Mouse (Mus musculus) intestine, embryonic 16.5 days (tissue): ENCODE measurements around the gene Armc9. TPM values are rescaled to one million over a fixed set of nuclear protein-coding genes. Genes with fewer than 3 reads are reported as not detected.

Experiments
- ATAC-seq: fragments of 200-750 bp; cut with Nextera tagmentation; 2 replicates; pipeline ENCODE4 v1.8.0; 2017; ENCODE audit warnings: moderate TSS enrichment, moderate library complexity
- H3K27ac ChIP-seq: fragments of 300-500 bp; sonication (generic); 2 replicates; pipeline ENCODE4 v1.5.1; 2014; ENCODE audit warnings: mild to moderate bottlenecking, low read length
- H3K27me3 ChIP-seq: fragments of 300-500 bp; sonication (generic); replicated peaks from 2 replicates; pipeline ENCODE4 v1.6.1; 2014; ENCODE audit warnings: low read length, control low read depth, mixed read lengths; ENCODE audit not compliant: control insufficient read depth, insufficient read depth
- H3K36me3 ChIP-seq: fragments of 300-500 bp; sonication (generic); 2 replicates; pipeline ENCODE4 v1.6.1; 2014; ENCODE audit warnings: low read length, control low read depth; ENCODE audit not compliant: control insufficient read depth, insufficient read depth
- H3K4me1 ChIP-seq: fragments of 300-500 bp; sonication (generic); 2 replicates; pipeline ENCODE4 v1.6.1; 2014; ENCODE audit warnings: low read length, control low read depth, mixed read lengths; ENCODE audit not compliant: control insufficient read depth, insufficient read depth
- H3K4me2 ChIP-seq: fragments of 300-500 bp; sonication (generic); 2 replicates; pipeline ENCODE4 v1.6.1; 2014; ENCODE audit warnings: low read depth, low read length, control low read depth
- H3K4me3 ChIP-seq: fragments of 300-500 bp; sonication (generic); 2 replicates; pipeline ENCODE4 v1.5.1; 2014; ENCODE audit warnings: mild to moderate bottlenecking, low read length
- H3K9ac ChIP-seq: fragments of 300-500 bp; sonication (generic); 2 replicates; pipeline ENCODE4 v1.6.1; 2014; ENCODE audit warnings: low read depth, low read length
- H3K9me3 ChIP-seq: fragments of 300-500 bp; sonication (generic); 2 replicates; pipeline ENCODE4 v1.6.1; 2016; ENCODE audit warnings: low read length, control low read depth; ENCODE audit not compliant: control insufficient read depth
- WGBS: fragments of 180-500 bp; shearing (Covaris S2); extraction: QIAGEN DNeasy Blood & Tissue Kit; methylation state at CpG from one replicate; pipeline ENCODE4 v1.1.7; 2014; 5-methylcytosine and 5-hydroxymethylcytosine counted together
- polyA plus RNA-seq: library from polyadenylated mRNA; unstranded; fragments of >200 nt; fragmentation: Nextera tagmentation; extraction: Ambion mirVana; gene quantifications from 2 replicates; pipeline ENCODE4 v1.2.1, GENCODE M21; 2015

Armc9 gene
- polyA plus RNA-seq, 1 experiment from 2014 or later: 15.2 TPM

DNA sequence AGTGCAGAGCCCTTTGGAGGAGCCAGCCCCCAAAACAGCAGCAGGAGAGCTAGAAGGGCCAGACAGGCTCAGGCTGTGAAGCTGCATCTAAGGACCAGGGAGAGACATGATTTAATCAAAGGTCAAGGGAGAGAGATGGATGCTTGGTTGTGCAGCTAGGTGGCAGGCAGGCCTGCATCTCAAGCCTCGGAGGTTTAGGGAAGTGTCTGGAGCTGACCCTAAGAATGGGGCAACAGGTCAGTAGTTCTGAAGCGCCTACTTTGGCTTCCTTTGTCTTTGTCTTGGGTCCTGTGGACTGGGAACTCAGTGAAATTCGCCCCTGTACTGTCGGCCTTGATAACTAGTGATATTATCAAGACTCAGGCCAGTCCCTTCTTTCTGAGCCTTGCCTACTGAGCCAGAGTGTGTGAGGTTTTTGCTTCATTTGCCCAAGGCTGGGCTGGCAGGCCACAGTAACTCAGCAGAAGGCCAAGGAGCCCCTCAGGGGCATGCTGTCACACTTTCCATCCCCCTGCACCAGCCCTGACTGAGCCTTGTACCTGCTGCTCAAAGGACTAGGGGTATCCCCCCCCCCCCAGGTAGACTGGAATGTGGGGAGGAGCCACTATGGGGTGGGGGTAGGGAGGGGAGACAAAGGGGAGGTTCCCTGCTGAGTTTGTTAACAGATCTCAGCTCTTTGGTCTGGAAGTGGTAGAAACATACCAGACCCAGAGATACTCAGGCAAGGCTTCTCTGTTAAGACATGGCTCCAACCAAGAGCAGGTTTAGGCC lies 153.5 kb downstream of the Armc9 start:
- Histone ChIP-seq H3K36me3 (no peaks in the 10 kb centered on the region), H3K9me3 (no peaks in the 10 kb centered on the region), H3K4me1 (peaks cover 7% of the 10 kb centered on the region; the same call in 1 of the 2 replicates), H3K4me3 (no peak overlapping the region), H3K4me2 (no peak overlapping the region), H3K9ac (no peak overlapping the region), H3K27ac (no peak overlapping the region), H3K27me3 (peaks cover 16% of the 10 kb centered on the region)
- ATAC-seq: no peak
- 53% methylated on average over 4 of the region's 4 CpGs for WGBS

DNA sequence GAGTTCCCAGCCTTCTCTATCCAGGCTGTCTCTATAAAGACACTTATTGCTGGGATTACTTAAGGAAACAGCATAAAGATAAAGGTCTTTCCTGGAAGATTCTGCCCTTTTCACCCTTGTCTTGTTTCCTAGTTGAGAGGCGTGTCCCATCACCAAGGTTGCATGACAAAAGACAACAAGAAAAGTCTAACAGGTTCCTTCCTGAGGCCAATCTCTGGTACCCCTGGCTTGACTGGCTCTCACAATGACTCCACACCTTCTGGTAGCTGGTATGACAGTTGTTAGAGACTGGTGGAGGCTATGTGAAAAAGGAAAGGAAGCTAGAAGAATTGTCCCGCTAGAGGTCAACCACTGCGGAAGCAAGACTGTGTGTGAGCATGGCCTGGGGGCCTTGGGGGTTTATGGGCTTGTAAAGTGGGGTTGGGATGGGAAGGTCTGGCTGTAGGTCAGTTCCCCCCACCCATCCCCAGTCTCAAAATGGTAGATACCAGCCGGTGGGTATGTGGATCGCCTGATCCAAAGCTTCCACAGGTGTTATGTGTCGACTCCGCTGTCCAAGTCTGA lies 154.8 kb downstream of the Armc9 start:
- H3K4me1 ChIP-seq: peaks cover 5% of the 10 kb centered on the region; the same call in 1 of the 2 replicates
- no peak overlapping the region for H3K4me3 ChIP-seq
- peak; percentile 11; the same call in 1 of the 2 replicates for ATAC-seq
- no peaks in the 10 kb centered on the region for H3K36me3 ChIP-seq
- H3K27ac ChIP-seq: no peak overlapping the region
- H3K27me3 ChIP-seq: 0 out of 2 replicates have a peak, but pooled peaks cover 7% of the 10 kb centered on the region
- H3K9me3 ChIP-seq: no peaks in the 10 kb centered on the region
- no peak overlapping the region for H3K4me2 ChIP-seq
- no peak overlapping the region for H3K9ac ChIP-seq
- whole genome bisulfite sequencing: 83% methylated on average over 7 of the region's 7 CpGs

DNA sequence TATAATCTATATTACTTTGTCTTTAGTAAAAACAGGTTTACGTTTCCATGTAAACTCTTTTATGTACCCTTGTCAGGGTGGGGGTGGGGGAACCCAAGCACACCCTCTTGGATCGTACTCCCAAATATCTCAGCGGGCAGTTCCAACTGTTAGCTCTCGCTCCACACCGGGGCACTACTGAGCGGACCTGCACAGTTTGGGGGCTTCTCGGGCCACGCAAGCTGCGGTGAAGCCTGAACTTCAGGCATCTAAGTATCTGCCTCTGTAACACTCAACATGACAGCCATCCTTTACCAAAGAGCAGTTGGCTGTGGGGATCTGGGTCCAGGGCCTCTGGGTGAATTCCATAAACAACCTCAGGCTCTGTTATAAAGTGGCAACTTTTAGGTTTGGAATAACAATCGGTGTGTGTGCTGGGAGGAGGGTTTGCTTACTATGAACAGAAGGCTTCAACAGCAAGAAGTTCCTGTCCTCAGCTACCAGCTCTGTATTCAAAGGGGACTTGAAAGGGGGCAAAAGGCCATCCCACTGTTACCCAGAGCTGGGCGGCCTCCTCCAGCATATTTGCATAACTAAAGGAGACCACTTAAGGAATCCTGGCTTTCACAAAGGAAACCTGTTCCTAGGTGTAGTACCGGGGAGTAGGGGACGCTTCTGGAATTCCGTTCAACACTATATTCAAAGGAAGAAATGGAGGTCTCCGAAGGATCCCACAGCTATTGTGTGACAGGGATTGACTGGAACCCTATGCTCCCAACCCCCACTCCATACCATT lies 156.1 kb downstream of the Armc9 start:
- no peak for ATAC-seq
- Histone ChIP-seq H3K9me3 (no peaks in the 10 kb centered on the region), H3K27me3 (no peaks in the 10 kb centered on the region), H3K36me3 (no peaks in the 10 kb centered on the region), H3K4me2 (no peak overlapping the region), H3K4me3 (no peak overlapping the region), H3K9ac (no peak overlapping the region), H3K27ac (no peak overlapping the region), H3K4me1 (peaks cover 5% of the 10 kb centered on the region; the same call in 1 of the 2 replicates)
- 43% methylated on average over 15 of the region's 15 CpGs for WGBS

DNA sequence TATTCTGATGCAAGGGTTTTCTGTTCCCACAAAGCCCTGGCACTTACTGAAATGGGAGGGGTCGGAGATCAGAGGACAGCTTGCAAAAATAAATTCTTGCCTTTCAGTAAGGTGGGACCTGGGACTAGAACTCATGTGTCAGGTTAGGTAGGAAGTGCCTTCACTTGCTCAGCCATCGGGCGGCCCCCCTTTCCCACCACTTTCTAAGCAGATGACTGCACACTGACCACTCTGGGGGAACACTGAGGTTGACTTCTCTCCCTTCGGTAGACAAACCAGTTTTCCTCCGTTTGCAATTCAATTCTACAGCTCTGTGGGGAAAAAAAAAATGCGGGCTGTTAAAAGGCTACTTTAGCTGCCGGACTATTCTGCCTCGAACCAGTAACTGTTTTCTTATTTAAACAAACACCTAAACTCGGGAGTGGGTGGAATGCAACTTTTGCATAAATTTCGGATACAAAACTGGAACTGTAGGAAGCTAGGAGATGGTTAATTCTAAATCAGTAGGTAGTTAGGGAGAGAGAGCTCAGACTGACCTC lies 157.0 kb downstream of the Armc9 start:
- H3K4me3 ChIP-seq: no peak overlapping the region
- 39% methylated on average over 10 of the region's 10 CpGs for WGBS
- no peaks in the 10 kb centered on the region for H3K36me3 ChIP-seq
- no peak for ATAC-seq
- no peak overlapping the region for H3K27ac ChIP-seq
- peaks cover 5% of the 10 kb centered on the region; the same call in 1 of the 2 replicates for H3K4me1 ChIP-seq
- H3K4me2 ChIP-seq: no peak overlapping the region
- no peaks in the 10 kb centered on the region for H3K27me3 ChIP-seq
- H3K9ac ChIP-seq: no peak overlapping the region
- H3K9me3 ChIP-seq: no peaks in the 10 kb centered on the region

DNA sequence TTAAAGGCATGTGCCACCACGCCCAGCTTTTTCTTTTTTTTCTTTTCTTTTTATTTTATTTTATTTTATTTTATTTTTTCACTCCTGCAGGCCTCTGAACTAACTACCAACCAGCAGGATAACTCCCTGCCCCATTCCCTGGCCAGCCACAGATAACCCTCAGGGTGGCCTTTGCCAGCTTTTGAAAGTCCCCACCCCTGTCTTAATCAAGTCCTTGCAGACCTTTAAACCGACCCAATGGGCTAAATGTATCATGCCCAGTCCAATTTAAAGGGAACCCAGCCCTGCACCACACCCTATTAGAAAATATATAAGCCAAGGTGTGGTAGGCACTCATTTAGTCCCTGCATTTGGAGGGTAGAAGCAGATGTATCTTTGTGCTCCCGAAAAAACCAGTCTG lies 157.7 kb downstream of the Armc9 start:
- 78% methylated on average over 3 of the region's 3 CpGs for WGBS
- peak; percentile 21; the same call in 1 of the 2 replicates for ATAC-seq
- Histone ChIP-seq H3K9ac (no peak overlapping the region), H3K36me3 (no peaks in the 10 kb centered on the region), H3K4me2 (no peak overlapping the region), H3K9me3 (no peaks in the 10 kb centered on the region), H3K27me3 (no peaks in the 10 kb centered on the region), H3K4me3 (no peak overlapping the region), H3K27ac (no peak overlapping the region), H3K4me1 (peaks cover 5% of the 10 kb centered on the region; the same call in 1 of the 2 replicates)

DNA sequence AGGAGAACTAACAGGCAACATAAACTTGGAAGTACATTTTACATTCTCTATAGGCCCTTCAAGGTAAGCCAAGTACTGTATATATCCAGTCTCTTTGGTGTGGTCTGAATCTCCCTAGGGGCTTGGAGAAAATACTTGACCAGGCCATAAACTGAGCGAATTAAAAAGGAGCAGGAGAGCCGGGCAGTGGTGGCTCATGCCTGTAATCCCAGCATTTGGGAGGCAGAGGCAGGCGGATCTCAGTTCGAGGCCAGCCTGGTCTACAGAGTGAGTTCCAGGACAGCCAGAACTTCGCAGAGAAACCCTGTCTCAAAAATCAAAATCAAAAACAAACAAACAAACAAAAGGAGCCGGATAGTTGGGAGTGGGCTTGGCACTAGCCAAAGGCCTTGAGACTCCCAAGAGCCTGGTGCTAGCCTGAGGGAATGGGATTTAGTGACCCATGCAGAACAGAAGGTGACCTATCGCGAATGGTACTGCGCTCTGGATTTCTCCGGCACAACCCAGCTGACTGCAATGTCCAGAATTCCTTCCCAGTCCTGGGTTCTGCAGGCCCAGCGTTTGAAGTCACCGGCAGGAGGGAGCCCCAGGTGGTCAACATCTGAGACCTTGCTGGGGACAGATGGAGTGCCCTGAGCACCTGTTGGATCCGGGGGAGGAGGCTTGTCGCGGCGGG lies 158.7 kb downstream of the Armc9 start:
- Histone ChIP-seq H3K27ac (no peak overlapping the region), H3K27me3 (no peaks in the 10 kb centered on the region), H3K9ac (no peak overlapping the region), H3K9me3 (no peaks in the 10 kb centered on the region), H3K4me3 (no peak overlapping the region), H3K4me2 (0 out of 2 replicates have a peak overlapping the region, but pooled peaks have one; percentile 4), H3K4me1 (peaks cover 5% of the 10 kb centered on the region; the same call in 1 of the 2 replicates), H3K36me3 (no peaks in the 10 kb centered on the region)
- 48% methylated on average over 16 of the region's 16 CpGs for WGBS
- no peak for ATAC-seq

DNA sequence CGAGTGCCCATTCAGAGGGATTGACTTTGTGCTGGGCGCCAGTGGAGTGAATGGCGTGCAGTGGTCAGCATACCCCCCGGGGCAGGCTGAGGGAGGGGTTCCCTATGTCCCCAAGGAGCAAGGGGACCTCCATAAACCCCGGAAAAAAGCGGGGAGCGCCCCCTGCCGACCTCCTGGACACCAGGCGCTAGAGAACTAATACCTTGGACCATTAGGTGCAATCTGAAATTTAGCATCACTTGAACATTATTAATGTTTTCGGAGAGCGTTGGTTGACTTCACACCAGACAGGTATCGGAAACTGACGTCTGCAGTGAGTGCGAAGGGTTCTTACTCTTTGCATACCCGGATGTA lies 159.2 kb downstream of the Armc9 start:
- no peak overlapping the region for H3K27ac ChIP-seq
- H3K4me3 ChIP-seq: no peak overlapping the region
- no peaks in the 10 kb centered on the region for H3K27me3 ChIP-seq
- no peak for ATAC-seq
- peaks cover 5% of the 10 kb centered on the region; the same call in 1 of the 2 replicates for H3K4me1 ChIP-seq
- H3K4me2 ChIP-seq: 0 out of 2 replicates have a peak overlapping the region, but pooled peaks have one; percentile 4
- no peak overlapping the region for H3K9ac ChIP-seq
- no peaks in the 10 kb centered on the region for H3K9me3 ChIP-seq
- 24% methylated on average over 15 of the region's 15 CpGs for WGBS
- no peaks in the 10 kb centered on the region for H3K36me3 ChIP-seq

DNA sequence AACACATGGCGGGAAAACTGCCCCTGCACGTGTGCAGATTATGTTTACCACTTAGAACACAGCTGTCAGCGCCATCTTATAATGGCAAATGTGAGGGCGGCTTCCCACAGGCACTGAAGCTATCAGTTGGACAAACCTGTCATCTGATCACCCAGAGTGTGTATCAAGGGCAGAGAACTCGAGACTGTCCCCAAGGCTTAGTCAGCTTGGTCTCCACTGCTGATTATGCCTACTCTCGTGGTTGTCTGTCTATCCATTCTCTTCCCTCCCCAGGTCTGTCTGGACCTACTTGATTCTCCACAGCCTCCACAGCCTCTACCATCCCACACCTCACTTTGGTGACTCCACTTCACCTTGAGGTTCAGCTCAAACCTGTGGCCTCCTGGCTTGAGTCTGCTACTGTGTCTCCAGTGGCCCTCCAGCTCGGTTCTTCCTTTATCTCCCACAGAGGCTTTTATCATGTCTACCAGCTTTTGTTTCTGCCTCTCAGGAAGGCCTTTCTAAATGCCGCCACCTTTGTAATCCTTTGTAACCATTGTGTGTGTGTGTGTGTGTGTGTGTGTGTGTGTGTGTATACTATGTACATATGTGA lies 166.3 kb downstream of the Armc9 start:
- Histone ChIP-seq H3K9me3 (no peaks in the 10 kb centered on the region), H3K27ac (no peak overlapping the region), H3K36me3 (no peaks in the 10 kb centered on the region), H3K4me3 (no peak overlapping the region), H3K4me1 (no peaks in the 10 kb centered on the region), H3K9ac (no peak overlapping the region), H3K27me3 (no peaks in the 10 kb centered on the region), H3K4me2 (no peak overlapping the region)
- 88% methylated on average over 6 of the region's 8 CpGs for WGBS
- ATAC-seq: no peak
